Mouse (Mus musculus) cerebellum, adult 2 months (tissue): ENCODE data around the gene Sell.

ENCODE experiments used
- CTCF ChIP-seq: fragments of 200-500 bp; IDR thresholded peaks from 2 replicates; pipeline ENCODE4 v1.5.1; 2011; ENCODE audit warnings: low read depth, mild to moderate bottlenecking, control low read depth, low read length, moderate library complexity, borderline replicate concordance; ENCODE audit not compliant: insufficient read depth
- POLR2A ChIP-seq: fragments of 200-500 bp; IDR thresholded peaks from 2 replicates; pipeline ENCODE4 v1.6.1; 2011; ENCODE audit warnings: low read length, control low read depth, borderline replicate concordance; ENCODE audit not compliant: insufficient read depth

GRCm38 (mm10) chr1:164060071-164060470, 1.7 kb upstream of the Sell start:
- TF ChIP-seq CTCF: no peak
- TF ChIP-seq POLR2A: no peak
